Mouse (Mus musculus) Patski (cell line): ENCODE measurements around the gene Pbp2. TPM values are rescaled to one million over a fixed set of nuclear protein-coding genes. Genes with fewer than 3 reads are reported as not detected.

Source experiments
- ATAC-seq: fragments of 100-300 bp; one replicate; pipeline ENCODE4 v1.8.0; 2021
- CTCF ChIA-PET: fragments of 350-600 bp; sonication (Branson Sonifier 250); formaldehyde crosslinking; loops from one replicate; lab custom pipeline; 2022; ENCODE audit warnings: inconsistent platforms; lab: Charles Lee
- POLR2A ChIA-PET: fragments of 350-600 bp; sonication (Branson Sonifier 250); formaldehyde crosslinking; loops from one replicate; lab custom pipeline; 2022; ENCODE audit warnings: antibody characterized with exemption, inconsistent platforms; lab: Charles Lee
- DNase-seq: peaks from one replicate; pipeline ENCODE4 v3.0.0-alpha.2; 2011; ENCODE audit warnings: low read depth, low spot score
- H3K27me3 ChIP-seq: fragments of 371-371 bp; one replicate; pipeline ENCODE4 v1.5.1; 2021
- CTCF ChIP-seq: fragments of 100-300 bp; IDR thresholded peaks from one replicate; pipeline ENCODE4 v1.5.1; 2021
- in situ Hi-C: fragments of 300-500 bp; cut with MboI; formaldehyde crosslinking; loops from 3 replicates; pipeline ENCODE4 v1.11.1; 2018; ENCODE audit warnings: low pct_unique_long_range_greater_than_20kb, mixed read lengths
- polyA plus RNA-seq: library from polyadenylated mRNA; unstranded; gene quantifications from one replicate; pipeline ENCODE4 v1.2.3, GENCODE M21; 2021

The Pbp2 gene
- polyA plus RNA-seq: not detected

GRCm38 (mm10) chr6:135310305-135310704 lies at the start of gene Pbp2:
TSS of gene Pbp2 (minus strand) at chr6:135310405.
- no peaks in the 10 kb centered on the region for H3K27me3 ChIP-seq
- no peak for ATAC-seq
- in situ Hi-C loops: no loop called here
- CTCF ChIA-PET: no interaction called here
- POLR2A ChIA-PET: no interaction called here
- TF ChIP-seq CTCF: no peak
- DNase-seq: no peak

- no peak for TF ChIP-seq CTCF
- ATAC-seq: no peak
Measured at GRCm38 (mm10) chr6:135354953-135355352, 44.7 kb upstream of the Pbp2 start.

GRCm38 (mm10) chr6:135352537-135352936 lies 42.3 kb upstream of the Pbp2 start:
- no peak for TF ChIP-seq CTCF
- H3K27me3 ChIP-seq: no peaks in the 10 kb centered on the region
- ChIA-PET POLR2A (interaction anchor here (1.2 to 1.4 kb wide), 2 partner anchors 10 to 14 kb away, joined by 4 to 5 read pairs; partner anchors contain the start of gene Emp1), CTCF (interaction anchor here (1.2 to 1.7 kb wide), 2 partner anchors 9 to 11 kb away, joined by 4 read pairs; partner anchors contain the start of gene Emp1)
- ATAC-seq: no peak
- in situ Hi-C loops: no loop called here
- DNase-seq: no peak

More at GRCm38 (mm10) chr6:135354953-135355352, 44.7 kb upstream of the Pbp2 start:
- no peak for DNase-seq
- in situ Hi-C loops: no loop called here
- ChIA-PET CTCF (no interaction called here), POLR2A (no interaction called here)
- no peaks in the 10 kb centered on the region for H3K27me3 ChIP-seq

GRCm38 (mm10) chr6:135351638-135352302 lies 41.6 kb upstream of the Pbp2 start:
- peak; percentile 89 for ATAC-seq
- CTCF ChIA-PET: interaction anchor here (0.9 to 1.7 kb wide), 3 partner anchors 10 to 57 kb away, joined by 3 to 4 read pairs (median 4); partner anchors contain the start of gene Emp1
- TF ChIP-seq CTCF: no peak
- in situ Hi-C loops: no loop called here
- POLR2A ChIA-PET: interaction anchor here (1.2 to 1.4 kb wide), 2 partner anchors 11 to 15 kb away, joined by 4 to 5 read pairs; partner anchors contain the start of gene Emp1
- DNase-seq: no peak
- H3K27me3 ChIP-seq: no peaks in the 10 kb centered on the region

- CTCF ChIA-PET: interaction anchor here (0.8 to 1.5 kb wide), 3 partner anchors 11 to 52 kb away, joined by 3 to 4 read pairs (median 3); no protein-coding TSS in a partner anchor
- TF ChIP-seq CTCF: no peak
- ATAC-seq (peak; percentile 75), DNase-seq (no peak)
- in situ Hi-C loops: no loop called here
- no peaks in the 10 kb centered on the region for H3K27me3 ChIP-seq
- POLR2A ChIA-PET: no interaction called here
Measured at GRCm38 (mm10) chr6:135341076-135341378, 30.8 kb upstream of the Pbp2 start.

GRCm38 (mm10) chr6:135340355-135341075 lies 30.3 kb upstream of the Pbp2 start:
- ChIA-PET CTCF (interaction anchor here (0.8 to 1.5 kb wide), 2 partner anchors 11 to 52 kb away, joined by 3 to 4 read pairs; no protein-coding TSS in a partner anchor), POLR2A (no interaction called here)
- DNase-seq: no peak
- no peaks in the 10 kb centered on the region for H3K27me3 ChIP-seq
- TF ChIP-seq CTCF: no peak
- in situ Hi-C loops: no loop called here
- no peak for ATAC-seq

- no peak for TF ChIP-seq CTCF
- DNase-seq (no peak), ATAC-seq (no peak)
- no peaks in the 10 kb centered on the region for H3K27me3 ChIP-seq
- in situ Hi-C loops: no loop called here
- ChIA-PET CTCF (interaction anchor here (1.2 kb wide), 1 partner anchor 70 kb away, joined by 3 read pairs; no protein-coding TSS in a partner anchor), POLR2A (no interaction called here)
Measured at GRCm38 (mm10) chr6:135336376-135336775, 26.2 kb upstream of the Pbp2 start.

- ChIA-PET POLR2A (interaction anchor here (0.8 kb wide), 1 partner anchor 10 kb away, joined by 15 read pairs; no protein-coding TSS in a partner anchor), CTCF (interaction anchor here (1.2 kb wide), 1 partner anchor 28 kb away, joined by 3 read pairs; the partner anchor contains the start of gene Emp1)
- no peak for ATAC-seq
Measured at GRCm38 (mm10) chr6:135333994-135334651, 23.9 kb upstream of the Pbp2 start.

GRCm38 (mm10) chr6:135332737-135333281 lies 22.6 kb upstream of the Pbp2 start:
- CTCF ChIA-PET: interaction anchor here (1.1 to 1.2 kb wide), 2 partner anchors 30 to 45 kb away, joined by 3 read pairs; partner anchors contain the start of gene Emp1
- ATAC-seq: peak; percentile 62
- no peak for DNase-seq

More at GRCm38 (mm10) chr6:135333994-135334651, 23.9 kb upstream of the Pbp2 start:
- H3K27me3 ChIP-seq: no peaks in the 10 kb centered on the region
- TF ChIP-seq CTCF: no peak
- no peak for DNase-seq
- in situ Hi-C loops: no loop called here

GRCm38 (mm10) chr6:135331916-135332315 lies 21.7 kb upstream of the Pbp2 start:
- no peak for DNase-seq
- TF ChIP-seq CTCF: no peak
- no peaks in the 10 kb centered on the region for H3K27me3 ChIP-seq
- ATAC-seq: no peak
- in situ Hi-C loops: no loop called here
- CTCF ChIA-PET: interaction anchor here (1.1 kb wide), 1 partner anchor 46 kb away, joined by 3 read pairs; no protein-coding TSS in a partner anchor
- POLR2A ChIA-PET: no interaction called here

More at GRCm38 (mm10) chr6:135332737-135333281, 22.6 kb upstream of the Pbp2 start:
- POLR2A ChIA-PET: interaction anchor here (0.7 to 0.8 kb wide), 2 partner anchors 9 to 87 kb away, joined by 6 to 15 read pairs; no protein-coding TSS in a partner anchor
- in situ Hi-C loops: no loop called here
- H3K27me3 ChIP-seq: no peaks in the 10 kb centered on the region
- no peak for TF ChIP-seq CTCF
